Mouse (Mus musculus) bone marrow, adult 2 months (tissue): ENCODE data around the gene Susd6.

Experiments
- CTCF ChIP-seq: fragments of 200-500 bp; IDR thresholded peaks from 2 replicates; pipeline ENCODE4 v1.5.1; 2011; ENCODE audit warnings: low read length, control low read depth; ENCODE audit not compliant: control insufficient read depth, insufficient read depth
- POLR2A ChIP-seq: fragments of 200-500 bp; IDR thresholded peaks from 2 replicates; pipeline ENCODE4 v1.6.1; 2011; ENCODE audit warnings: low read depth, mild to moderate bottlenecking, control low read depth, low read length, borderline replicate concordance; ENCODE audit not compliant: control insufficient read depth

- TF ChIP-seq POLR2A (no peak), CTCF (no peak)
Measured at GRCm38 (mm10) chr12:80759387-80759712, 31.0 kb upstream of the Susd6 start.
